Mouse (Mus musculus) cerebellum, adult 2 months (tissue): Measurements from ENCODE around the gene Hoxa1. TPM values are rescaled to one million over a fixed set of nuclear protein-coding genes. Genes with fewer than 3 reads are reported as not detected.

Experiments
- DNase-seq, 2 experiments: peaks; one replicate each; pipeline ENCODE4 v3.0.0; 2021
- H3K27ac ChIP-seq: fragments of 200-500 bp; 2 replicates; pipeline ENCODE4 v1.5.1; 2012; ENCODE audit warnings: low read length, control low read depth, inconsistent platforms; ENCODE audit not compliant: insufficient read depth
- H3K27me3 ChIP-seq: fragments of 200-500 bp; 2 replicates; pipeline ENCODE4 v1.6.1; 2012; ENCODE audit warnings: inconsistent platforms, mild to moderate bottlenecking, low read length, moderate library complexity; ENCODE audit not compliant: control insufficient read depth, insufficient read depth
- H3K4me1 ChIP-seq: fragments of 200-500 bp; 2 replicates; pipeline ENCODE4 v1.6.1; 2011; ENCODE audit warnings: low read length; ENCODE audit not compliant: control insufficient read depth, insufficient read depth
- H3K4me3 ChIP-seq: fragments of 200-500 bp; replicated peaks from 2 replicates; pipeline ENCODE3; 2011; ENCODE audit warnings: mild to moderate bottlenecking, low read depth, low read length, control low read depth; ENCODE audit not compliant: insufficient read depth
- CTCF ChIP-seq: fragments of 200-500 bp; IDR thresholded peaks from 2 replicates; pipeline ENCODE4 v1.5.1; 2011; ENCODE audit warnings: low read depth, mild to moderate bottlenecking, control low read depth, low read length, moderate library complexity, borderline replicate concordance; ENCODE audit not compliant: insufficient read depth
- POLR2A ChIP-seq: fragments of 200-500 bp; IDR thresholded peaks from 2 replicates; pipeline ENCODE4 v1.6.1; 2011; ENCODE audit warnings: low read length, control low read depth, borderline replicate concordance; ENCODE audit not compliant: insufficient read depth
- WGBS: fragments of 180-500 bp; shearing (Covaris S2); methylation state at CpG from one replicate; pipeline ENCODE4 v1.1.7; 2018; 5-methylcytosine and 5-hydroxymethylcytosine counted together
- polyA plus RNA-seq: library from polyadenylated mRNA; depleted of rRNA; stranded (reverse); fragments of >200 nt; gene quantifications from 2 replicates; pipeline ENCODE4 v1.2.3, GENCODE M21; 2012

The Hoxa1 gene
- polyA plus RNA-seq, 1 experiment = 0.80 TPM

DNA sequence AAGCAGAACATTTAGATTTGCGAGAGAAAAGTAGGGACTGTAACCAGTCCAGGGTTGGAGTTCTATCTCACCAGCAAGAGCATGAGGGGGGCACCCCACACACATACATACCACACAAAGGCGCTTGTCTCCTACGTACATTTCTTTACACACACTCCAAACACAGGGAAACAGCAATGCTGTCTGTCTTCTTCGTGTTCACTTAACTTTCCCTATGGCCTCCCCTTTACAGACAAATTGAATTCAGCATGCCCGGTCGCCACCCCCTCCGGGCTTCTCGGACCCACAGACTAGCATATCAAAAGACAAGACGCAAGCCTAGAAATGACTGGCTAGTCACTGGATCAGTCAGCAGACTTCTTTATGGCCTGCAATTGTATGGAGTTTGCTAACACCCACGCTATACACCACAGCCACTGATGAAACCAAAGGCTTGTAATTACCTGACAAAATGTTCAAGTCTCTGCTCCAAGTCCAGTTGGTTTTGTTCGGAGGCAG is 22.1 kb upstream of the Hoxa1 start:
- DNase-seq = no peak
- TF ChIP-seq CTCF (no peak), POLR2A (no peak)
- H3K27me3 ChIP-seq = peaks cover 6% of the 10 kb centered on the region; the same call in 1 of the 2 replicates
- H3K4me3 ChIP-seq = no peak overlapping the region
- 4% methylated on average over 11 of the region's 11 CpGs for WGBS
- no peaks in the 10 kb centered on the region for H3K4me1 ChIP-seq
- H3K27ac ChIP-seq = no peak overlapping the region

DNA sequence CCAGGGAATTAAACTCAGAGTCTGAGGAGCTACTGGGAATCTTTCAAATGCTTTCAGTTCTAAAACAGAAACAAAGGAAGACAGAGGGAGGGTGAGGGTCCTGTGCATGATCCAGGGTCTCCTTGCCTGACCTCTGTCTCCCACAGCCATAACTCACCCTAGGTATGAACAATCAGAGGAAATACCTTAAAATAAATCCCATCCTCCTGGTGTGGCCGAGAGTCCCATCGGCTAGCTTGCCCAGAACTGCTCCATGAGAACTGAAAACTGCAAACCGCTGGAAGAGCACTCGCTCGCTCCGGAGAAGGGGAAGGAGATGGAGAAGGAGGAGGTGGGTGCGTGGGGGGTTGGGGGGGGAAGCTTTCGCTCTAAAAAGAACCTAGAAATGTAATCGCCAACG is 21.6 kb upstream of the Hoxa1 start:
- no peaks in the 10 kb centered on the region for H3K4me1 ChIP-seq
- no peak overlapping the region for H3K4me3 ChIP-seq
- TF ChIP-seq CTCF = no peak
- no peak for TF ChIP-seq POLR2A
- peaks cover 4% of the 10 kb centered on the region; the same call in 1 of the 2 replicates for H3K27me3 ChIP-seq
- no peak overlapping the region for H3K27ac ChIP-seq
- 2% methylated on average over 10 of the region's 10 CpGs for WGBS
- DNase-seq = no peak

DNA sequence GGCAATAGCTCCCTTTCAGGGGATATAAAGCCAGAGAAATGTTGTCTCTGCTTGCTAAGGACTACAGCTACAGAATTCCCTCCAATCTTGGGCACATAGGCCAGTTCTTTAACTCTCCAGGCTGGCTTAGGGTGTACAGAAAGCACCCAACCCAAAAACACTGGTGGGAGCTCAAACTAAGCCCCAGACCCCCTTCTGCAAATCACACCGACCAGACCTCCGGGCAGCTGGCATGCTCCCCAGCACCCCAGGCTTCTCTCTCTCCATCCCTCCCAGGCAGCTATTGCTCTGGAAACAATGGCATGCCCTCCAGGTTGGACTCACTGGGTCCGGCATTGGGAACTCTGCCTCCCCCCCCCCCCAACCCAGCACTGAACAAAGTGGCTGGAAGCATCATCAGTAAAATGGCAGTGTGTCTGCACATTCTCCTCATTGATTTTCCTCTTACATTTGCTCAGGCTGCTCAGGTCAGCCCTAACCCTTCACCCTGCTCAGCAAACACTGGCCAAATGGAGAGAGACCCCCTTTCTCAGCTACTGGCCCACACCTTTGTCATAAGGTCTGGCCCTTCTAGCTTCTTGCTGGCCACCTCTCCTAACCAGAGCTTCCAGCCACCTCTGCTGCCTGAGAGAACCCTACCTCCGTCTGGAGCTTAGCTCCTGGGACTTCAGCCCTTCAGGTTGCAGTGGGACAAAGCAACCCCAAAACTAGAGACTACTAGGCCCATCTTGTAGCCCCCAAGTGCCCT is 21.0 kb upstream of the Hoxa1 start:
- Histone ChIP-seq H3K4me3 (no peak overlapping the region), H3K27ac (no peak overlapping the region), H3K27me3 (peaks cover 3% of the 10 kb centered on the region; the same call in 1 of the 2 replicates), H3K4me1 (no peaks in the 10 kb centered on the region)
- DNase-seq = no peak
- TF ChIP-seq CTCF (no peak), POLR2A (no peak)
- 3% methylated on average over 4 of the region's 4 CpGs for WGBS

- H3K4me1 ChIP-seq = no peaks in the 10 kb centered on the region
- no peak overlapping the region for H3K4me3 ChIP-seq
- H3K27ac ChIP-seq = no peak overlapping the region
- DNase-seq = no peak
- no peak for TF ChIP-seq CTCF
- whole genome bisulfite sequencing = 2% methylated on average over 9 of the region's 9 CpGs
- H3K27me3 ChIP-seq = peaks cover 3% of the 10 kb centered on the region; the same call in 1 of the 2 replicates
These were observed 19.7 kb upstream of the Hoxa1 start for GRCm38 (mm10) chr6:52177806-52178205.

- H3K4me3 ChIP-seq = no peak within 1 kb of the TSS
- TF ChIP-seq POLR2A (no peak), CTCF (no peak)
- no peaks in the 10 kb centered on the region for H3K4me1 ChIP-seq
- peaks cover 5% of the 10 kb centered on the region; the same call in 1 of the 2 replicates for H3K27me3 ChIP-seq
- WGBS = 3% methylated on average over 36 of the region's 36 CpGs
- H3K27ac ChIP-seq = no peak within 1 kb of the TSS
- no peak for DNase-seq
These were observed 19.1 kb upstream of the Hoxa1 start, which contains the start of gene 5730596B20Rik for GRCm38 (mm10) chr6:52177061-52177735. Gene 5730596B20Rik, plus strand, starts transcription at chr6:52177498.

GRCm38 (mm10) chr6:52176391-52176790 is 18.3 kb upstream of the Hoxa1 start:
- peaks cover 9% of the 10 kb centered on the region; the same call in 1 of the 2 replicates for H3K27me3 ChIP-seq
- H3K27ac ChIP-seq = no peak overlapping the region
- no peak overlapping the region for H3K4me3 ChIP-seq
- TF ChIP-seq CTCF (no peak), POLR2A (no peak)
- no peaks in the 10 kb centered on the region for H3K4me1 ChIP-seq
- 3% methylated on average over 6 of the region's 6 CpGs for WGBS
- no peak for DNase-seq

- WGBS = under 1% methylated on average over 16 of the region's 35 CpGs
- no peak overlapping the region for H3K4me3 ChIP-seq
- peaks cover 11% of the 10 kb centered on the region; the same call in 1 of the 2 replicates for H3K27me3 ChIP-seq
- H3K27ac ChIP-seq = no peak overlapping the region
- TF ChIP-seq POLR2A = no peak
- no peak for TF ChIP-seq CTCF
- H3K4me1 ChIP-seq = no peaks in the 10 kb centered on the region
- no peak for DNase-seq
These were observed 17.7 kb upstream of the Hoxa1 start for GRCm38 (mm10) chr6:52175864-52176263.
